Mouse (Mus musculus): ENCODE measurements at regions not wholly inside any gene's neighbourhood (a gene's known extent, or its start where the extent isn't known, plus 50 kb on each side); places are given as distances from the start of the nearest gene placed in this dataset.

DNA sequence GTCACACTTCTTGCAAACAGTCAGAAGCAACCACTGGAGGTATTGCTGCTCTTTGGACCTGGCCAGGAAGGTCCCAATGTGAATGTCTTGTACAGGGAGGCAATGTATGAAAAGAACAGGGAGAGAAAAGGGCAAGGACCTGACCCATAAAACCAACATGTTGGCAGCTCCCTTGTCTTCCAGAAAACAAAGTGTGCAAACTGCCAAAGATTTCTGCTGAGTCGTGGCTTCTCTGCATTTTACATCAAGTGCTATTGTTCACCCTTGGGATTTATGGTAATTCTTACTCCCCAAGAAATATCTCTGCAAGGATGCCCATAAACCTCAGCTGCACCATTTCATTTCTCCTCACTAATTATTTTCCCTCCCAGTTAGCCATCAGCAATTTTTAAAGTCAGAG is 232.3 kb upstream of the Isx start:
- TF ChIP-seq POLR2A (IDR thresholded peaks at IDR 0.05; ENCODE audit: borderline replicate concordance, insufficient read depth, low read length) (no peak), CTCF (IDR thresholded peaks at IDR 0.05; ENCODE audit: borderline replicate concordance, insufficient read depth, low read depth, low read length) (no peak)
